Mouse (Mus musculus) heart, embryonic 14.5 days (tissue): ENCODE data around the gene Tmem223. TPM values are rescaled to one million over a fixed set of nuclear protein-coding genes. Genes with fewer than 3 reads are reported as not detected.

Experiments
- ATAC-seq: fragments of 200-750 bp; cut with Nextera tagmentation; 2 replicates; pipeline ENCODE4 v1.8.0; 2017; ENCODE audit warnings: low read depth, moderate TSS enrichment; ENCODE audit not compliant: insufficient number of reproducible peaks, insufficient read depth, low FRiP score
- H3K27ac ChIP-seq, 2 experiments: fragments of 200-500 bp in 1 of 2; fragments of 300-500 bp in 1 of 2; sonication (generic) in 1 of 2; replicated peaks in 1 of 2; 2 replicates each; pipeline ENCODE4 v1.5.1; 2012 to 2014; ENCODE audit warnings: low read depth in 2 of 2, low read length in 2 of 2, control low read depth in 1 of 2, mild to moderate bottlenecking in 1 of 2, mixed read lengths in 1 of 2; ENCODE audit not compliant: control insufficient read depth in 1 of 2, insufficient read depth in 1 of 2
- H3K27me3 ChIP-seq: fragments of 300-500 bp; sonication (generic); 2 replicates; pipeline ENCODE4 v1.6.1; 2014; ENCODE audit warnings: mild to moderate bottlenecking, low read length, control low read depth; ENCODE audit not compliant: control insufficient read depth, insufficient read depth
- H3K36me3 ChIP-seq: fragments of 300-500 bp; sonication (generic); 2 replicates; pipeline ENCODE4 v1.6.1; 2014; ENCODE audit warnings: mild to moderate bottlenecking, control low read depth, low read length, mixed read lengths; ENCODE audit not compliant: control insufficient read depth, insufficient read depth
- H3K4me1 ChIP-seq, 2 experiments: fragments of 200-500 bp in 1 of 2; fragments of 300-500 bp in 1 of 2; sonication (generic) in 1 of 2; 2 replicates each; pipeline ENCODE4 v1.6.1; 2012 to 2014; ENCODE audit warnings: low read length in 2 of 2, control low read depth in 1 of 2, mixed read lengths in 1 of 2; ENCODE audit not compliant: control insufficient read depth in 2 of 2, insufficient read depth in 2 of 2
- H3K4me2 ChIP-seq: fragments of 300-500 bp; sonication (generic); 2 replicates; pipeline ENCODE4 v1.6.1; 2014; ENCODE audit warnings: mild to moderate bottlenecking, low read length
- H3K4me3 ChIP-seq, 2 experiments: fragments of 200-500 bp in 1 of 2; fragments of 300-500 bp in 1 of 2; sonication (generic) in 1 of 2; 2 replicates each; pipeline ENCODE4 v1.5.1; 2012 to 2014; ENCODE audit warnings: low read length in 2 of 2, mild to moderate bottlenecking in 2 of 2, control low read depth in 1 of 2, low read depth in 1 of 2, moderate library complexity in 1 of 2; ENCODE audit not compliant: control insufficient read depth in 1 of 2, insufficient read depth in 1 of 2
- H3K9ac ChIP-seq: fragments of 300-500 bp; sonication (generic); 2 replicates; pipeline ENCODE4 v1.6.1; 2014; ENCODE audit warnings: mild to moderate bottlenecking, low read length
- H3K9me3 ChIP-seq: fragments of 300-500 bp; sonication (generic); 2 replicates; pipeline ENCODE4 v1.6.1; 2016; ENCODE audit warnings: low read length, control low read depth; ENCODE audit not compliant: control insufficient read depth
- WGBS: fragments of 180-500 bp; shearing (Covaris S2); extraction: QIAGEN DNeasy Blood & Tissue Kit; methylation state at CpG from one replicate; pipeline ENCODE4 v1.1.7; 2014; 5-methylcytosine and 5-hydroxymethylcytosine counted together
- polyA plus RNA-seq: library from polyadenylated mRNA; unstranded; fragments of >200 nt; fragmentation: Nextera tagmentation; extraction: Ambion mirVana; gene quantifications from 2 replicates; pipeline ENCODE4 v1.2.1, GENCODE M21; 2014

Tmem223 gene
- polyA plus RNA-seq, 1 experiment from 2014 or later = 167 TPM

GRCm38 (mm10) chr19:8789171-8789570, 18.4 kb downstream of the Tmem223 start:
- H3K4me2 ChIP-seq = no peak overlapping the region
- H3K27me3 ChIP-seq = no peaks in the 10 kb centered on the region
- 0 out of 4 replicates have a peak, but pooled peaks cover 0 to 6% of the 10 kb centered on the region in 2 experiments for H3K4me1 ChIP-seq
- H3K36me3 ChIP-seq = peaks cover 21% of the 10 kb centered on the region
- no peak for ATAC-seq
- H3K9ac ChIP-seq = no peak overlapping the region
- peaks cover 4% of the 10 kb centered on the region; the same call in 1 of the 2 replicates for H3K9me3 ChIP-seq
- no peak overlapping the region for H3K27ac ChIP-seq
- H3K4me3 ChIP-seq = no peak overlapping the region
- 48% methylated on average over 1 of the region's 1 CpGs for WGBS

- peaks cover 31% of the 10 kb centered on the region for H3K36me3 ChIP-seq
- H3K27me3 ChIP-seq = no peaks in the 10 kb centered on the region
- H3K9ac ChIP-seq = no peak overlapping the region
- H3K27ac ChIP-seq = no peak overlapping the region
- WGBS = 74% methylated on average over 7 of the region's 7 CpGs
- H3K4me2 ChIP-seq = no peak overlapping the region
- H3K4me1 ChIP-seq = 0 out of 4 replicates have a peak, but pooled peaks cover 0 to 6% of the 10 kb centered on the region in 2 experiments
- ATAC-seq = no peak
- H3K9me3 ChIP-seq = peaks cover 4% of the 10 kb centered on the region; the same call in 1 of the 2 replicates
- H3K4me3 ChIP-seq = no peak overlapping the region
Observed at GRCm38 (mm10) chr19:8790171-8790570, 19.4 kb downstream of the Tmem223 start.

GRCm38 (mm10) chr19:8798264-8798946, 27.6 kb downstream of the Tmem223 start, which contains the start of gene Polr2g:
TSS of gene Polr2g (minus strand) at chr19:8798577.
- Histone ChIP-seq H3K36me3 (peaks cover 35% of the 10 kb centered on the region), H3K27me3 (no peaks in the 10 kb centered on the region), H3K27ac (peak within 1 kb of the TSS; percentile 39 to 66), H3K4me2 (peak within 1 kb of the TSS; percentile 82), H3K4me3 (peak within 1 kb of the TSS; percentile 51 to 78), H3K4me1 (peaks cover 8 to 12% of the 10 kb centered on the region in 2 experiments), H3K9me3 (no peaks in the 10 kb centered on the region), H3K9ac (peak within 1 kb of the TSS; percentile 70)
- peak; percentile 77 for ATAC-seq
- 1% methylated on average over 25 of the region's 25 CpGs for WGBS

- Histone ChIP-seq H3K4me3 (peak overlapping the region in 1 of 2 experiments; percentile 51; a peak in 1 of 4 replicates), H3K27me3 (no peaks in the 10 kb centered on the region), H3K36me3 (peaks cover 30% of the 10 kb centered on the region), H3K4me2 (peak overlapping the region; percentile 82), H3K9me3 (no peaks in the 10 kb centered on the region), H3K4me1 (peaks cover 8 to 12% of the 10 kb centered on the region in 2 experiments), H3K27ac (no peak overlapping the region), H3K9ac (peak overlapping the region; percentile 70)
- ATAC-seq = no peak
Observed at GRCm38 (mm10) chr19:8798947-8799315, 28.1 kb downstream of the Tmem223 start.

- under 1% methylated on average over 30 of the region's 30 CpGs for WGBS
- Histone ChIP-seq H3K9ac (peak within 1 kb of the TSS; percentile 68), H3K9me3 (no peaks in the 10 kb centered on the region), H3K27ac (peak within 1 kb of the TSS; percentile 76 to 96), H3K4me2 (peak within 1 kb of the TSS; percentile 90), H3K27me3 (no peaks in the 10 kb centered on the region), H3K4me1 (peaks cover 8 to 12% of the 10 kb centered on the region in 2 experiments), H3K36me3 (peaks cover 31% of the 10 kb centered on the region), H3K4me3 (peak within 1 kb of the TSS; percentile 46 to 97)
- peak; percentile 97 for ATAC-seq
Observed at GRCm38 (mm10) chr19:8802130-8802821, 31.5 kb downstream of the Tmem223 start, which contains the start of gene Zbtb3. TSS of gene Zbtb3 (plus strand) at chr19:8802555.

- no peak for ATAC-seq
- H3K4me1 ChIP-seq = peaks cover 5 to 8% of the 10 kb centered on the region in 2 experiments
- H3K27ac ChIP-seq = no peak overlapping the region
- no peak overlapping the region for H3K9ac ChIP-seq
- H3K9me3 ChIP-seq = no peaks in the 10 kb centered on the region
- no peaks in the 10 kb centered on the region for H3K27me3 ChIP-seq
- H3K4me2 ChIP-seq = peak overlapping the region; percentile 56
- 84% methylated on average over 9 of the region's 9 CpGs for WGBS
- peak overlapping the region in 1 of 2 experiments; percentile 46; a peak in 2 of 4 replicates for H3K4me3 ChIP-seq
- H3K36me3 ChIP-seq = peaks cover 40% of the 10 kb centered on the region
Observed at GRCm38 (mm10) chr19:8803204-8803780, 32.5 kb downstream of the Tmem223 start.

GRCm38 (mm10) chr19:8803879-8804660, 33.3 kb downstream of the Tmem223 start:
- no peaks in the 10 kb centered on the region for H3K9me3 ChIP-seq

More at GRCm38 (mm10) chr19:8803879-8804660, 33.3 kb downstream of the Tmem223 start:
- H3K4me1 ChIP-seq = peaks cover 5 to 8% of the 10 kb centered on the region in 2 experiments
- H3K4me2 ChIP-seq = no peak overlapping the region
- no peak overlapping the region for H3K27ac ChIP-seq
- H3K9ac ChIP-seq = no peak overlapping the region
- 86% methylated on average over 11 of the region's 11 CpGs for WGBS
- H3K4me3 ChIP-seq = no peak overlapping the region
- no peaks in the 10 kb centered on the region for H3K27me3 ChIP-seq
- ATAC-seq = no peak
- H3K36me3 ChIP-seq = peaks cover 48% of the 10 kb centered on the region
